Mouse (Mus musculus) embryonic stem cell, embryonic (primary cell): ENCODE data around the gene Shoc2.
"Not testable (repeated sequence)": the region's sequence is repeated elsewhere in the genome, so short reads cannot be mapped to it uniquely, and the experiment has no call there.

Source experiments
- CTCF ChIA-PET, 4 experiments: fragments of 300-600 bp in 2 of 4; fragments of 350-600 bp in 2 of 4; sonication (Branson Sonifier 250); formaldehyde crosslinking; loops; one replicate each; lab custom pipeline; 2022; ENCODE audit warnings: inconsistent platforms in 2 of 4; lab: Charles Lee
- POLR2A ChIA-PET, 4 experiments: fragments of 300-600 bp in 2 of 4; fragments of 350-600 bp in 2 of 4; sonication (Branson Sonifier 250); formaldehyde crosslinking; loops; one replicate each; lab custom pipeline; 2022; ENCODE audit warnings: antibody characterized with exemption in 4 of 4, inconsistent platforms in 1 of 4; lab: Charles Lee

Shoc2 gene

GRCm38 (mm10) chr19:53914950-53915349 is 29.2 kb upstream of the Shoc2 start:
- ChIA-PET CTCF (interaction anchor here in 2 of 4 experiments (0.6 to 2.5 kb wide), 3 partner anchors 9 to 1292 kb away, joined by 3 to 6 read pairs (median 4); no protein-coding TSS in a partner anchor), POLR2A (interaction anchor here in 3 of 4 experiments (1.1 to 1.7 kb wide), 4 partner anchors 9 to 25 kb away, joined by 4 to 5 read pairs (median 4); no protein-coding TSS in a partner anchor)

GRCm38 (mm10) chr19:53919541-53919940 is 24.6 kb upstream of the Shoc2 start:
- POLR2A ChIA-PET: interaction anchor here in 3 of 4 experiments (0.8 to 1.6 kb wide), 5 partner anchors 9 to 92 kb away, joined by 3 to 7 read pairs (median 3); no protein-coding TSS in a partner anchor
- CTCF ChIA-PET: no interaction called here

GRCm38 (mm10) chr19:53921996-53922395 is 22.1 kb upstream of the Shoc2 start:
- POLR2A ChIA-PET: interaction anchor here in 2 of 4 experiments (0.7 to 1.2 kb wide), 4 partner anchors 9 to 142 kb away, joined by 3 read pairs; no protein-coding TSS in a partner anchor
- CTCF ChIA-PET: not testable (repeated sequence)

- ChIA-PET CTCF (interaction anchor here in 2 of 4 experiments (0.9 to 1.7 kb wide), 4 partner anchors 12 to 177 kb away, joined by 3 to 6 read pairs (median 4); no protein-coding TSS in a partner anchor), POLR2A (interaction anchor here in 2 of 4 experiments (0.6 to 2.8 kb wide), 6 partner anchors 14 to 534 kb away, joined by 3 to 11 read pairs (median 4); no protein-coding TSS in a partner anchor)
Observed at GRCm38 (mm10) chr19:53925338-53925751, 18.8 kb upstream of the Shoc2 start.

GRCm38 (mm10) chr19:53926705-53927104 is 17.4 kb upstream of the Shoc2 start:
- POLR2A ChIA-PET: interaction anchor here in 2 of 4 experiments (0.8 to 2.8 kb wide), 8 partner anchors 8 to 158 kb away, joined by 3 to 11 read pairs (median 3); partner anchors contain the start of genes Bbip1 (in 1 of the 2) and Shoc2 (in 1 of the 2)
- CTCF ChIA-PET: interaction anchor here (0.6 to 1.7 kb wide), 6 partner anchors 68 to 554 kb away, joined by 3 to 5 read pairs (median 4); no protein-coding TSS in a partner anchor

GRCm38 (mm10) chr19:53929218-53929617 is 14.9 kb upstream of the Shoc2 start:
- CTCF ChIA-PET: interaction anchor here in 1 of 4 experiments (0.6 kb wide), 1 partner anchor 444 kb away, joined by 3 read pairs; no protein-coding TSS in a partner anchor

GRCm38 (mm10) chr19:53933050-53933449 is 11.1 kb upstream of the Shoc2 start:
- CTCF ChIA-PET: no interaction called here
- POLR2A ChIA-PET: interaction anchor here in 1 of 4 experiments (1.3 kb wide), 1 partner anchor 10 kb away, joined by 5 read pairs; no protein-coding TSS in a partner anchor

More at GRCm38 (mm10) chr19:53929218-53929617, 14.9 kb upstream of the Shoc2 start:
- POLR2A ChIA-PET: interaction anchor here in 2 of 4 experiments (0.7 to 1.1 kb wide), 5 partner anchors 15 to 1801 kb away, joined by 3 to 7 read pairs (median 4); partner anchors contain the start of genes Bbip1 (in 1 of the 2) and Shoc2 (in 1 of the 2)

- ChIA-PET CTCF (no interaction called here), POLR2A (interaction anchor here in 2 of 4 experiments (0.5 to 1.3 kb wide), 3 partner anchors 9 to 27 kb away, joined by 3 to 5 read pairs (median 3); no protein-coding TSS in a partner anchor)
Observed at GRCm38 (mm10) chr19:53934046-53934445, 10.1 kb upstream of the Shoc2 start.

GRCm38 (mm10) chr19:53939467-53939866 is 4.6 kb upstream of the Shoc2 start:
- CTCF ChIA-PET: no interaction called here
- POLR2A ChIA-PET: no interaction called here

- POLR2A ChIA-PET: interaction anchor here in 2 of 4 experiments (0.6 to 0.9 kb wide), 3 partner anchors 37 to 1157 kb away, joined by 3 to 4 read pairs (median 3); no protein-coding TSS in a partner anchor
- CTCF ChIA-PET: no interaction called here
Observed at GRCm38 (mm10) chr19:53941139-53941538, 3.0 kb upstream of the Shoc2 start.

- POLR2A ChIA-PET: interaction anchor here in 2 of 4 experiments (0.6 to 2.8 kb wide), 5 partner anchors 9 to 1687 kb away, joined by 3 to 12 read pairs (median 5); no protein-coding TSS in a partner anchor
Observed at GRCm38 (mm10) chr19:53942342-53942741, 1.8 kb upstream of the Shoc2 start.

GRCm38 (mm10) chr19:53944786-53945169 is 672 bp downstream of the Shoc2 start:
- ChIA-PET CTCF (interaction anchor here in 2 of 4 experiments (0.6 to 1.4 kb wide), 6 partner anchors 45 to 1116 kb away, joined by 3 to 5 read pairs (median 4); no protein-coding TSS in a partner anchor), POLR2A (interaction anchor here in 3 of 4 experiments (0.6 to 2.8 kb wide), 51 partner anchors 10 to 1273 kb away, joined by 3 to 32 read pairs (median 4); partner anchors contain the start of genes Pdcd4 (in 2 of the 3), Dusp5 (in 1 of the 3) and Smc3 (in 1 of the 3))

More at GRCm38 (mm10) chr19:53942342-53942741, 1.8 kb upstream of the Shoc2 start:
- CTCF ChIA-PET: no interaction called here

- ChIA-PET CTCF (interaction anchor here in 1 of 4 experiments (0.8 to 1.4 kb wide), 2 partner anchors 45 to 218 kb away, joined by 4 to 5 read pairs; no protein-coding TSS in a partner anchor), POLR2A (interaction anchor here in 3 of 4 experiments (0.7 to 2.8 kb wide), 22 partner anchors 9 to 661 kb away, joined by 3 to 32 read pairs (median 4); no protein-coding TSS in a partner anchor)
Observed at GRCm38 (mm10) chr19:53945171-53946042, 1.3 kb downstream of the Shoc2 start.

GRCm38 (mm10) chr19:53957513-53957912 is 13.4 kb downstream of the Shoc2 start:
- POLR2A ChIA-PET: interaction anchor here in 2 of 4 experiments (1.3 to 1.4 kb wide), 2 partner anchors 9 to 10 kb away, joined by 3 to 4 read pairs; no protein-coding TSS in a partner anchor
- CTCF ChIA-PET: no interaction called here

GRCm38 (mm10) chr19:53962511-53962910 is 18.4 kb downstream of the Shoc2 start:
- ChIA-PET CTCF (no interaction called here), POLR2A (interaction anchor here in 1 of 4 experiments (0.9 to 1.4 kb wide), 3 partner anchors 19 to 77 kb away, joined by 3 to 5 read pairs (median 4); partner anchors contain the start of genes Bbip1 and Shoc2)

- CTCF ChIA-PET: interaction anchor here in 1 of 4 experiments (1.2 kb wide), 1 partner anchor 1097 kb away, joined by 3 read pairs; no protein-coding TSS in a partner anchor
- POLR2A ChIA-PET: interaction anchor here in 2 of 4 experiments (0.6 to 2.4 kb wide), 2 partner anchors 21 to 964 kb away, joined by 3 to 6 read pairs; partner anchors contain the start of genes Bbip1 (in 1 of the 2) and Shoc2 (in 1 of the 2)
Observed at GRCm38 (mm10) chr19:53964347-53964746, 20.2 kb downstream of the Shoc2 start.

GRCm38 (mm10) chr19:53964910-53965633 is 21.0 kb downstream of the Shoc2 start:
- ChIA-PET CTCF (interaction anchor here in 2 of 4 experiments (0.6 to 1.6 kb wide), 3 partner anchors 317 to 1871 kb away, joined by 3 to 5 read pairs (median 3); no protein-coding TSS in a partner anchor), POLR2A (interaction anchor here in 2 of 4 experiments (0.6 to 2.4 kb wide), 4 partner anchors 9 to 50 kb away, joined by 3 to 6 read pairs (median 4); partner anchors contain the start of genes Bbip1 (in 1 of the 2) and Shoc2 (in 1 of the 2))
